Mouse (Mus musculus): Measurements from ENCODE around the gene Ccnjl. TPM values are rescaled to one million over a fixed set of nuclear protein-coding genes. Genes with fewer than 3 reads are reported as not detected.

Gene Ccnjl
- total RNA-seq, 1 experiment from 2014 or later: not detected

DNA sequence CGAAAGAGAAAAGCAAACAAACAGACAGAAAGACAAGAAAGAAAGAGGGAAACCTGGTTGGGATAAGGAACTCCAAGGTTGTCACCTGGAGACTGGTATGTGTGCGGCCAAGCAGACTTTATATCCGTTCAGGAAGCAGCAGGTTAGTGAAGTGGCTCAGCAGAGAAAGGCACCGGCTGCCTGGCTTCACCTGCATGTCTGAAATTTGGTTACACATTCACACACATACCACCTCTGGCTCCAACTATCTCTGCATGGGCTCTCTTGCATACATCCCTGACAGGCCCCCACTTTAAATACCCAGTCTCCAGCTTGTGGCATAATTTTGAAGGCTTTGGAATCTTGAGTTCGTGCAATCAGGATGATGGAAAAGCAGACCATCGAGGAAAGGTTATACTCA, 77.3 kb downstream of the Ccnjl start:
- ATAC-seq (ENCODE audit: extremely low read depth, insufficient number of reproducible peaks, low FRiP score, poor library complexity, severe bottlenecking): no peak

DNA sequence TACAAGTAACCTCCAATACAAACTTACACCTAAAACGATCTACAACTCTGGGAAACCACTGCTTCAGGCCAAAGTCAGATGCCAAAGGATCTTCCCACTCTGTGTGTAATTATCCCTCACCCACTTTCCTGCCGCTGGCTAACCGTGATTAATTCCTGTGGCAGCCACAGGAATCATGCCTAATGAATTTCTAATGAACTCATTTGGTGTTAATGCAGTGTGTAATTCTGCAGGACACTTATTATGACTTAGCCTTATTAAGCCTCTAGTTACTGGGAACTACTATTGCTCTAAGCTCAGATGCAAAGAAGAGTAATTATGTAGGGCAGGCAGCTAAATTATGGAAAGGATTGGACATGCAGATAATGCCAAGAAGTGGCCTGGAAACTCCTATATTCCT, 79.9 kb downstream of the Ccnjl start:
- no peak for ATAC-seq (ENCODE audit: extremely low read depth, insufficient number of reproducible peaks, low FRiP score, poor library complexity, severe bottlenecking)

DNA sequence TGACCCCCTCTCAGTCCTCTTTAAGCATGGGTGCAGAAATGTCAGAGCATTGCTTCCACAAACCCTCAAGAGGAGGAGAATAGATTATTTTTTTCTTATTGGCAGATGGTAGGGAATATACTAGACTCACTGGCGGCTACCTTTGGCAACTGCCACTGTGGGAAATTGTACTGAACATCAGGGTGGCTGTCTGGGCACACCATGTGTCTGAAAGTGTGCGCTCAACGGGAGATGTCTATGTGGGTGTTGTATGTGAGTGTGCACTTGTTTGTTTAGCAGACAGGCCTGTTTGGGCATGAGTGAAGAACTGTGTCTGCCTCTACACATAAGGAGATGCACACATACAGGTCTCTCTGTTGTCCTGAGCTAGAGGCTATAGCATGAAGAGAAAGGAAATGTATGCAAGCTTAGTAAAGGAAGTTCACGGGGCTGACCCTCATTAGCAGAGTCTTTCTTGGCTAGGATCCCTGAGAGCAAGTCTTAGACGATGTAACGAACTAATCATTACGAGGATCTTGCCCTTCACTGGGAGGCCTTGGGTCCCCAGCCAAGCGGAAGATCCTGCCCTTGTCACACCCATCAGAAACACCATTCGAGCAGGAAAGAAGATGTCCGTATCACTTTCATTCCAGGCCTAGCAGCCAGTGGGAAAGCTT, 81.5 kb downstream of the Ccnjl start:
- ATAC-seq (ENCODE audit: extremely low read depth, insufficient number of reproducible peaks, low FRiP score, poor library complexity, severe bottlenecking): no peak

DNA sequence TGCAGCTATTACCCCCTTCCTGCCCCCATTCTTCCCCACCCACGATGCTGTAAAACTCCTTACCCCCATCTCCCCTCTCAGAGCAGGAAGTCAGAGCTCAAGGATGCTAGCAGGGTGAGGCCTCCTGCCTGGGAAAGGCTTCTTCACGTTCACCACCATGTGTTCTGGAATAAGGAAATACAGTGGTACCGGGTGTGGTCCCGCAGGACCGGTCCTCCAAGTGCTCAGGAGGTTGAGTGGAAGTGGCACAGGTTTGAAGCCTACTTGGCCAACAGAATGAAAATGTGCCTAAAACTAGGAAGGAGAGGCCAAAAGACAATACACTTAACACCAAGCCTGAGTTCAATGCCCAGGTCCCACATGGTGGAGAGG, 82.1 kb downstream of the Ccnjl start:
- ATAC-seq (ENCODE audit: extremely low read depth, insufficient number of reproducible peaks, low FRiP score, poor library complexity, severe bottlenecking): no peak

DNA sequence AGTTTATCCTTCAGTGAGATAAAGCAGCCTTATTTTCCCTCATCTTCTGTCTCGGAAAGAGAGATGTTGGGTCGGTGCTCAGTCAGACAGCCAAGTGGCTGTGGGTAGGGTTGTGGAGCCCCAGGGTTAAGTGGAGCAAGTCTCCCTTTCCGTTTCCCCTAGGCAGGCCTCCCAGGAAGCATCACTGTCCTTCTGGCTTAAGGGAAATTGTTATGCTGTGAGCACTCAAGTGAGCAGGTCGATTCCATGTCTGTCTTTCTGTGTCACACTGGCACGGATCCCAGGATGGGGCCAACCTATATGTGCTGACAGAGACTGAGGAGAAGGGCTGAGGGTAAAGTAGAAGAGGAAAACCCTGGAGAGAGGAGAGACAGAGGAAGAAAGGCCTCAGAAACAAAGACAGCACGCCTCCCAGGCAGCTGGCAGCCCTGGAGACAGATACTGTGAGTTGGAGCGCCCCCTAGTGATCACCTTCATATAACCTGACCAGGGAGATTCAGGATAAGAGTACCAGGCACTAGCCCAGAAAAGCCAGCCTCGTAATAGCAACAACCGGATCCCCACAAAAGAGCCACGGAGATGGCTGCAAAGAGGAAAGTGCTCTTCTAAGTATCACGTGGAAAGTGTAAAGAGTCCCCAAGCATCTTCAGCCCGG, 84.4 kb downstream of the Ccnjl start:
- ATAC-seq (ENCODE audit: extremely low read depth, insufficient number of reproducible peaks, low FRiP score, poor library complexity, severe bottlenecking): 0 out of 2 replicates have a peak, but pooled peaks have one; percentile 48

DNA sequence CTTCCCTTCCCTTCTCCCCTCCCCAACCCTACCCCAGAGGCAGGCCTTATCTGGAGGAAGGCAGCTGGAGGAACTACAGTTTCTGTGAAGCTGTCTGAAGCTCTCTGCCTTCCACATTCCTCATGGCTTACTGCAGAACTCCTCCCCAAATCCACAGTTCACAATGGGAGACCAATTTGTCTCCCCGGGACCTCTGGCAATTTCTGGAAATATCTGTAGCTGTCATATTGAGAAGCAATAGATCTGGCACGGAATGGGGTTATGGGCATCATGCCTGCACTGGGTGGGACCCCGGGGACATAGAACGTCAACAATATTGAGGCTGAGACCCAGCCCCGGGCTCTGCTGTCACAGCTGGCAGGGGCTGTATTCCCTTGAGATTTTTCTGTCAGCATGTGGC, 89.3 kb downstream of the Ccnjl start:
- ATAC-seq (ENCODE audit: extremely low read depth, insufficient number of reproducible peaks, low FRiP score, poor library complexity, severe bottlenecking): no peak

DNA sequence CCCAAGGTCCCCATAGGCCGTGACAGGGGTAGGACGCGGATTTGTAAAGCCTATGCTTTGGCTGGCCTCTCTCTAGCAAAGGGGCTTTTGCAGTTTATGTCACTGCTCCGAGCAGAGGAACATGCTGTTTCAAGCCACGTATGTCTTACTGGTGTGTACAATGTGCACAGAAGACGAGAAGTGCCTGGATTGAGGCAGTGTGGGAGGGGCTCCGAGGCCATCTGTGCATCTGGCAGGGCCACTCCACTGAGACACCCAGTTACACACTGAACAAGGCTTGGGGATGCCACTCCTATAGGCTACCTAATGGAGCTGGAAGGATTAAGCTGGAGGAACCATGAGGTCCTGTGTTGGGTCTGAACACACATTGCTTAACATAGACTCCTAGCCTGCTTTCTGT, 89.8 kb downstream of the Ccnjl start:
- ATAC-seq (ENCODE audit: extremely low read depth, insufficient number of reproducible peaks, low FRiP score, poor library complexity, severe bottlenecking): no peak

DNA sequence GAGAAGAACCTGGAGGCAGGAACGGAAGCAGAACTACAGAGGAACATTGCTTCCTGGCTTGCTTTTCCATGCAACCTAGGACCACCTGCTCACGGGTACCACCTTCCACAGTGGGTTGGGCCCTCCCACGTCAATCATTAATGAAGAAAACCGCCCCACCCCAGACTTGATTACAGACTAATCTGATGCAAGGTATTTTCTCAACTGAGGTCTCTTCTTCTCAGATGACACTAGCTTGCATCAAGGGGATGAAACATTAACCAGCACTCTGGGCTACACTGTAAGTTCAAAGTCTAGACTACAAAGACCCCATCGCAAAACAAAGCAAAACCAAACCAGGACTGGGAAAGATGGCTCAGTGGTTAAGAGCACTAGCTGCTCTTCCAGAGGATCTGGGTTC, 93.2 kb downstream of the Ccnjl start:
- no peak for ATAC-seq (ENCODE audit: extremely low read depth, insufficient number of reproducible peaks, low FRiP score, poor library complexity, severe bottlenecking)

DNA sequence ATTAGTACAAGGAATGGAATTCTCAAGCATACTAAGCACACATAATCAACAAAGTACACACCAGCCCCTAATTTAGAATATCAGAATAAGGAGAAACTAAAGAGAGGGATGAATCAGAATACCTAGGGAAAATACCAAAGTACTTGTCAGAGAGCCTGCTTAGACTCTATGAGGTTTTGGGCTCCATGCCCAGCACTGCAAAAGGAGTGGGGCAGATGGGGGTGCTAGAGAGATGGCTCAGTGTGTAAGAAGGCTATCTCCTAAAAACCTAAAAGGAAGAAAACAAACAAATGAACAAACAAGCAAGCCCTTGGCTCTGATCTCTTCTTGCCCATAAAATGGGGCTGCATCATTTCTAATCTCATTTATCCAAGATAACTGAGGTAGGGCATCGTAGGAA, 95.8 kb downstream of the Ccnjl start:
- no peak for ATAC-seq (ENCODE audit: extremely low read depth, insufficient number of reproducible peaks, low FRiP score, poor library complexity, severe bottlenecking)

DNA sequence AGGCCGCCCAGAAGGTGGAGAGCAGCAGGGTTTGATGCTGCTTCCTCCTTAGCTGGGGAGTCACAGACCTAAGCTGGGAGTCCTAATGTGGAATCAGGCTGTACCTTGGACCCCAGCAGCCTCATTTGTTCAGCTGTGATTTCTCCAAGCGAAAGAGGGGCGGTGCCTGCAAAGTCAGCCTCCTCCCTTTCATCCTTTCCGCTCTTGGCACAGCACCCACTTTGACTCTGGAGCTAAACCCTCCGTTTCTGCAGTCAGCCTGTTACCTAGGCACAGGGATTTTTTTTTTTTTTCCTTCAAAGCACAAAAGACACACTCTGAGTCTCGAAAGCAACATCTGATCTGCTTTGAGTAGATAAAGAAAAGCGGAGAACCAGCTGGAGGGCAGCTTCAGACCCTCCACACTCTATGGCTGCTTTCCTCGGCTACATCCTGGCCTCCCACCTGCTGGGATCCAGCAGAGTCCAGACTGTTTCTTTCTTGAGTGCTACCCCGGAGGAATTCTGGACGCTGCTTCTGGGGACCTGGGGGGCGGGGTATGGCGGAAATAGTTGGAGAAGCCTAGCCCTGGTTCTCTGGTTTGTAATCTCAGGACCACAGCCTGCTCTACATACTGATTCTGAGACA, 97.8 kb downstream of the Ccnjl start:
- ATAC-seq (ENCODE audit: extremely low read depth, insufficient number of reproducible peaks, low FRiP score, poor library complexity, severe bottlenecking): no peak

DNA sequence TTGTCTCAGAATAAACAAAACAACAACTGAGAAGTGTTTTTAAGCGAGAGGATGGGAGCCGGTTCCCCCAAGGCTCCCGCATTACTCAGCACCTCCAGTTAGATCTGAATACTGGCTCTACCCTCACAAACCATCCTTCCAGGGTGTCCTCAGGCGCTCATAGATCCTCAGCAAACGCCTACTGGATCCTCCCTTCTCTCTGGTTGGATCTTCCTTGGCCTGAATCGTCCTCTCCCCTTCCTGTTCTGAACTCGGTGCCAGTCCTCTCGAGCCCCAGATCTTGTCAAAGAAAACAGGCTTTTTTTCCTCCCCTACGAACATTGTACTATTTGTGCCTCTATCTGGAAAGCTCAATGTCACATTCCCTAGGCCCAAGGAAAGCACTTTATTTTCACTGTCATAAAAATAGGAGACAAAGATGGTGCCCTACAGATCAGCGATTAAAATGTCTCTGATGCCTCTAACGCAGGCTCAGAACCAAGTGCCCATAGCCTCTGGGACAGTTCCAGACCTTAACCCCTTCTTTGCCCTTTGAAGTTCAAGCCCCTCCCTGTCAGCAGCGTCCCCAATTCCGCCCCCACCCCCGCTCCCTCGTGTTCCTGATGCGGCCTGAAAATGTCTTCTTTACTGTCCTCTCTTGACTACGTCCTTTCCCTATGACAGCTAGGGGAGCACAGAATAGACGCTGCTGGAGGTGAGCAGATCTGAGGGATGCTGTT, 98.5 kb downstream of the Ccnjl start:
- no peak for ATAC-seq (ENCODE audit: extremely low read depth, insufficient number of reproducible peaks, low FRiP score, poor library complexity, severe bottlenecking)

DNA sequence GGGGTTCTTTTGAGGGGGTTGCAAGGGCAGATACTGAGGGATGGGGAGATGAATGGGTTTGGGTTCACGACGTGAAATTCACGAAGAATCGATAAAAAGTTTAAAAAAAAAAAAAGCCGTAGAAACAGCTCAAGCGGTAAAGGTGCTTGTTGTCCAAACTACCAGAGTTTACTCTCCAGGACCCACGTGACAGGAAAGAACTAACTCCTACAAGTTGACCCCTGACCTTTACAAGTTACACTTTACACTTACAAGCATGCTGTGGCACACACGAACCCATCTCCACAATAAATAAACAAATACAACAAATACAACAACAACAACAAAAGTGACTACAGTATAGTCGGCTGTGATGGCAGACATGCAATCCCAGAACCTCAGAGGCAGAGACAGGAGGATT, 103.1 kb downstream of the Ccnjl start:
- no peak for ATAC-seq (ENCODE audit: extremely low read depth, insufficient number of reproducible peaks, low FRiP score, poor library complexity, severe bottlenecking)

DNA sequence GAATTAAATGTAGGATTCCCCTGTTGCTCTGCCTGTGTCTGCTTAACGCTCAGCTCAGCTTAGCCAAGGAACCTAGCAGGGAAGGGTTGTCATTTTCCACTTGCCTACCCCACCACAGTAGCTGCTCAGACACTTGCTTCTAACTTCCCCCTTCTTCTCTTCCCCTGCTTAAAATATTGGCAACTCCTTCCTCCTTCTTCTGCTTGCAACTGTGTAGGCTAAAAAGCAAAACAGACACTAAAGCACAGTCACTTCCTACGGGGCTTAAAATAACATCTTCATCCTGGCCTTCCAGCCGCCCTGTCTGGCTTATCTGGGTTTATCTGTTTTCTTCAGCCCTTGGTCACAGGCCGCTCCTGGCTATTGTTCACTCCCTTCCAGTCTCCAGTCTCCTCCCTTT, 104.0 kb downstream of the Ccnjl start:
- no peak for ATAC-seq (ENCODE audit: extremely low read depth, insufficient number of reproducible peaks, low FRiP score, poor library complexity, severe bottlenecking)

DNA sequence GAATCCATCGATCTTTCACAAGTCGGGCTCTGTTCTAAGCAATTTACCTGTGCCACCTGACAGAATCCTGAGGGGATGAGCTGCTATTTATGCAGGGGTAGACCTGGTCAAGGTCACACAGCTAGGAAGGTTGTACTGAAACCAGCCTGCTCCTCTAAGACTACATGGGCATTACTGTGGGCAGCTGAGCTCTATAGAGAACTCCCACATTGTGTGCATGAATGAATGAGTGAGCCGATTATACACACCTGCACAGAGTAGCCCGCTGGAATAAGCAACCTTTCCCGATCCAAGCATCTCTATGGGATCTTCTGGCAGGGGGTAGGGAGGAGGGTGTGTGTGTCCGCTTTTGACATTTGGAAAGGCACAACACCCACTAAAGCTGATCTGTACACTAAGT, 104.6 kb downstream of the Ccnjl start:
- ATAC-seq (ENCODE audit: extremely low read depth, insufficient number of reproducible peaks, low FRiP score, poor library complexity, severe bottlenecking): no peak

DNA sequence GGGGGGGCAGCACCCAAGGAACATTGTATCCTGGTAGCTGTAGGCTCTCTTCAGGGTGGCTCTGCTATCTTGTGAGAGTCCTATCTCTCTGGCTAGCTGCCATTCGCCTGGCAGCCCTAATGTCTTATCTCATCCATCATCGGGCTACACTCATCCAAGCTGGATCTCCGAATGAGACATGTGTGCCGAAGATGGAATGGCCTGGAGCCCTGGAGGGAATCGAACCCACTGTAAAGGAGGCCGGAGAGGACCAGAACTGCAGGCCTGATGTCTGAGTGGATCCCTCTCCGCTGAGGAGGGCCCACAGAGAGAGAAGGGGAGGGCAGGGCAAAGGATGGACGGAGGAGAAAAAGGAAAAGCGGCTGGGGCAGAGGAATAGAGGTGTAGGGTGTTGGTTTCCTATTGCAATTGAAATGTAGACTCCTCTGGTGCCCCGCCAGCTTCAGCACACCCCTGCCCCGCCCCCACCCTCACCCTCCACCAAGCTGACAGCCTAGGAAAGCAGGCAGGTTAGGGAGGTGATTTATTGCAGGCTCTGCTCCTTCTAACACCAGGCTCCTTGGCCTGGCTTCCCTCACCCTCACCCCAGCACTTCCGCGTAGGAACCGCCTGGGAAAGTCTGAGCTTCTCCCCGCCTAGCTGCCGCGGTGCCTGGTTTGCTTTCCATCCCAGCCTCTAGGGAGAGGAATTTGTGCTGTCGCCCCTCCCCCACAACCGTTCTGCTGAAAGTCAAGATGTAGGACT, 105.2 kb downstream of the Ccnjl start:
- ATAC-seq (ENCODE audit: extremely low read depth, insufficient number of reproducible peaks, low FRiP score, poor library complexity, severe bottlenecking): no peak

Other genes starting within 250 kb of the Ccnjl start
- gene Pttg1, start 102.5 kb upstream of the Ccnjl start, total RNA-seq (2017): 121 and 154 TPM in 2 replicates
- 131 and 142 TPM in 2 replicates for gene Slu7, start 95.0 kb upstream of the Ccnjl start, total RNA-seq (2017)
- not detected in 2 replicates for gene C1qtnf2, start 54.5 kb upstream of the Ccnjl start, total RNA-seq (2017)
- 0.35 TPM in 1 of 2 replicates, not detected in the other for gene 4933415A04Rik, start 58.3 kb downstream of the Ccnjl start, total RNA-seq (2017)
- not detected in 2 replicates for gene Fabp6, start 72.8 kb downstream of the Ccnjl start, total RNA-seq (2017)
- 54.6 and 54.9 TPM in 2 replicates for gene Pwwp2a, start 153.2 kb downstream of the Ccnjl start, total RNA-seq (2017)
- 32.8 and 48.5 TPM in 2 replicates for gene Ttc1, start 219.2 kb downstream of the Ccnjl start, total RNA-seq (2017)